Mouse (Mus musculus): ENCODE measurements around the gene Chchd3. TPM values are rescaled to one million over a fixed set of nuclear protein-coding genes. Genes with fewer than 3 reads are reported as not detected.

The Chchd3 gene
- polyA plus RNA-seq, 1 experiment, result 68.9 TPM

DNA sequence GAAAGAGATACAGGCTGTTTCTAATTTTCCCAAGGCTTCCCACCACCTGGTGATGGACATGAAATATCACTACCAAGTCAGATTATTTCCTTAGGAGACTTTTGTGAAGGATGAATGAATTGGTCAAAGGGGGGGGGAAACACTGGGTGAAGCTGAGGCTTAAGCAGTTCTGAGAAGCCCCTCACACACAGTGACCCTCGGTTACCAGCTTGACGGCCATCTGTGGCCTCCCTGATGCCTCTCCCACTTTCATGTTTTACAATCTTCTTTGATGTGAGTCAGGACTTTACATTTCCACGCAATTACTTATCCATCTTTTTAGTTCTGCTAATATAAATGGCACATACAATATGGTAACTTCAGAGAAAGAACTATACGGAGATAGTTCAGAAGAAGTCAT lies 252.3 kb downstream of the Chchd3 start:
- no peak overlapping the region for H3K4me3 ChIP-seq (ENCODE audit: control insufficient read depth, insufficient read depth, low read length)
- TF ChIP-seq POLR2A (IDR thresholded peaks at IDR 0.05; ENCODE audit: control insufficient read depth, extremely low read depth, insufficient read depth, low read length, poor library complexity), result no peak
- no peak for TF ChIP-seq CTCF (IDR thresholded peaks at IDR 0.05; ENCODE audit: borderline replicate concordance, control insufficient read depth, extremely low read depth, insufficient read depth, low read length, poor library complexity)
- no peak overlapping the region for H3K27ac ChIP-seq (ENCODE audit: control insufficient read depth, insufficient read depth, low read length)
- H3K36me3 ChIP-seq (ENCODE audit: control insufficient read depth, insufficient read depth, low read length), result peaks cover 4% of the 10 kb centered on the region; the same call in 1 of the 2 replicates
- DNase-seq, result no peak
- no peaks in the 10 kb centered on the region for H3K27me3 ChIP-seq (ENCODE audit: control insufficient read depth, insufficient read depth, low read length)
- H3K4me1 ChIP-seq (replicated peaks; ENCODE audit: control insufficient read depth, insufficient read depth, low read length), result no peaks in the 10 kb centered on the region
- 97% methylated on average over 4 of the region's 4 CpGs for WGBS

DNA sequence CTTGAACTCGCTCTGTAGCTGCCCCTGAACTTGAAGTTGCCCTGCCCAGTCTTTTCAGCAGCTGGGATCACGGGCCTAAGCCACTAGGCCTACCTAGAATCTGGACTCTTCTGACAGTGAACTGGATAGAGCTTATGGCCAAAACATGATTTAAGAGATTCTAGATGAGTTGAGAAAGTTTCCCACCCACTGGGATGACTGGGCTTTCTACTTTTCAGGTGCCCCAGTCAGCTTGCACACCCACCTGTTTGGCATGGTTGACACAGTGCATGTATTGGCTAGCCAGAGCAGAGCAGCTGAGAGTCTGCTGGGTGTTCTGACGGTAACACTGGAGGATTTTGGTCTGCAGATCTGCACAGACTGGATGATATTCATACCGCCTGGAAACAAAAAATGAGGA lies 256.4 kb downstream of the Chchd3 start:
- H3K4me1 ChIP-seq (replicated peaks; ENCODE audit: control insufficient read depth, insufficient read depth, low read length), result no peaks in the 10 kb centered on the region
- no peak overlapping the region for H3K27ac ChIP-seq (ENCODE audit: control insufficient read depth, insufficient read depth, low read length)
- peaks cover 16% of the 10 kb centered on the region for H3K36me3 ChIP-seq (ENCODE audit: control insufficient read depth, insufficient read depth, low read length)
- no peaks in the 10 kb centered on the region for H3K27me3 ChIP-seq (ENCODE audit: control insufficient read depth, insufficient read depth, low read length)
- TF ChIP-seq CTCF (IDR thresholded peaks at IDR 0.05; ENCODE audit: borderline replicate concordance, control insufficient read depth, extremely low read depth, insufficient read depth, low read length, poor library complexity) (no peak), POLR2A (IDR thresholded peaks at IDR 0.05; ENCODE audit: control insufficient read depth, extremely low read depth, insufficient read depth, low read length, poor library complexity) (no peak)
- no peak for DNase-seq
- 97% methylated on average over 4 of the region's 4 CpGs for WGBS
- H3K4me3 ChIP-seq (ENCODE audit: control insufficient read depth, insufficient read depth, low read length), result no peak overlapping the region

DNA sequence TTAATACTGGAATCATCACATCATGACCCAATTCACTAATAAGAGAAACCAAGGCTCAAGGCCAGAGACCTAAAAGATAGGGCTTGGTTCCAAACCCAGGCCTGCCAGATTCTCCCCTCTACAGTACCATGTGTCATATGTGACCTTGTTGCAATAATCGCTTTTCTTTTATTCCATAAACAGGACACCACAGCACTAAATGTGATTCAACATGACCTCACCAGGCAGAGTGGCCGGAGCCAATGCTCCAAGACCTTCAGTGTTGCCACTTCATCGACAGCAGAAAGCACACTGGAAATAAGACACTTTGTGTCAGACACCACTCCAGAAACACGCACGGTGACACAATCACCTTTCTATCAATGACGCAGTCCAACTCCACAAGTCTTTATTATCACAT lies 258.3 kb downstream of the Chchd3 start:
- peaks cover 16% of the 10 kb centered on the region for H3K36me3 ChIP-seq (ENCODE audit: control insufficient read depth, insufficient read depth, low read length)
- H3K4me1 ChIP-seq (replicated peaks; ENCODE audit: control insufficient read depth, insufficient read depth, low read length), result no peaks in the 10 kb centered on the region
- H3K27ac ChIP-seq (ENCODE audit: control insufficient read depth, insufficient read depth, low read length), result no peak overlapping the region
- no peak for TF ChIP-seq CTCF (IDR thresholded peaks at IDR 0.05; ENCODE audit: borderline replicate concordance, control insufficient read depth, extremely low read depth, insufficient read depth, low read length, poor library complexity)
- TF ChIP-seq POLR2A (IDR thresholded peaks at IDR 0.05; ENCODE audit: control insufficient read depth, extremely low read depth, insufficient read depth, low read length, poor library complexity), result no peak
- no peak for DNase-seq
- H3K27me3 ChIP-seq (ENCODE audit: control insufficient read depth, insufficient read depth, low read length), result no peaks in the 10 kb centered on the region
- no peak overlapping the region for H3K4me3 ChIP-seq (ENCODE audit: control insufficient read depth, insufficient read depth, low read length)
- 95% methylated on average over 6 of the region's 6 CpGs for WGBS

- TF ChIP-seq POLR2A (IDR thresholded peaks at IDR 0.05; ENCODE audit: control insufficient read depth, extremely low read depth, insufficient read depth, low read length, poor library complexity) (no peak), CTCF (IDR thresholded peaks at IDR 0.05; ENCODE audit: borderline replicate concordance, control insufficient read depth, extremely low read depth, insufficient read depth, low read length, poor library complexity) (no peak)
- H3K36me3 ChIP-seq (ENCODE audit: control insufficient read depth, insufficient read depth, low read length), result peaks cover 22% of the 10 kb centered on the region
- DNase-seq, result no peak
- WGBS, result 85% methylated on average over 4 of the region's 4 CpGs
- H3K4me1 ChIP-seq (replicated peaks; ENCODE audit: control insufficient read depth, insufficient read depth, low read length), result no peaks in the 10 kb centered on the region
- no peaks in the 10 kb centered on the region for H3K27me3 ChIP-seq (ENCODE audit: control insufficient read depth, insufficient read depth, low read length)
- H3K4me3 ChIP-seq (ENCODE audit: control insufficient read depth, insufficient read depth, low read length), result no peak overlapping the region
- no peak overlapping the region for H3K27ac ChIP-seq (ENCODE audit: control insufficient read depth, insufficient read depth, low read length)
Observed at GRCm38 (mm10) chr6:32797525-32797924, 262.5 kb downstream of the Chchd3 start.

DNA sequence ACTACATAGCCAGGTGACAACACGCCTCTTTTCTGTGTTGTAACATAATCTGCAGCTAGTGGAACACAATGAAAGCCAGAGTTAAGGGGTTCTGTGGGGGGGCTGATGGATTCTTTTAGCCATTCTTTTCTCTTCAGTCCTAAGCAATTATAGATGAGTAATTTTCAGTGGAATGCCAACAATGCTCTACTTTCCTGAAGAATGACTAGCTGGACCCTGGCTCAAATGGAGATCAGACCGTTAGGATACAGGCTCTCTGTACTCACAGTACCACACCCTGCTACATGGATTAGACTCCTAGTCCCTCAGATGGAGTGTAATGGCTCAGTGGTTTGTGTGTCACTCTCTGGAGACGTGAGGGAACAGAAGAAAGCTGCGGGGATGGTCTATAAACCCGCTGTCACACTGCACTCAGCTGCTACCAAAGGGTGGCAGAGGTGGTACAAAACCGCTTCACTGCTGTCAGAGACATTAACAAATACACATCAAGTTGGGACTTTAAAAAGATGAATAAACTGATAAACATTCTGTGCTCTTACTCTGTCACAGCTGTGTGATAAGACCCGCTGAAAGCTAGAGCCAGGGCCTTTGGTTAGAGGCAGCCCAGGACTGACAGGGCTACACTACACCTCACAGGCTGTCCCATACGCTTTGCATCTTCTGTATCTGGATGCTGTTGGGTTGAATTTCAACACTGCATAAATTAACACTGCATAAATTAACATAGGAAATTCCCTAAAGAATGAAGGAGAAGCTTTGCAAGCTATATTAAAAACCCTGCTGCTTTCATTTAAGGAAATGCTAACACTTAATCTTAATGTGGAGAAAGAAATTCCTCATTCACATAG lies 264.2 kb downstream of the Chchd3 start:
- DNase-seq, result no peak
- peaks cover 23% of the 10 kb centered on the region for H3K36me3 ChIP-seq (ENCODE audit: control insufficient read depth, insufficient read depth, low read length)
- no peak overlapping the region for H3K27ac ChIP-seq (ENCODE audit: control insufficient read depth, insufficient read depth, low read length)
- WGBS, result 86% methylated on average over 8 of the region's 8 CpGs
- H3K4me3 ChIP-seq (ENCODE audit: control insufficient read depth, insufficient read depth, low read length), result no peak overlapping the region
- H3K4me1 ChIP-seq (replicated peaks; ENCODE audit: control insufficient read depth, insufficient read depth, low read length), result no peaks in the 10 kb centered on the region
- TF ChIP-seq CTCF (IDR thresholded peaks at IDR 0.05; ENCODE audit: borderline replicate concordance, control insufficient read depth, extremely low read depth, insufficient read depth, low read length, poor library complexity) (no peak), POLR2A (IDR thresholded peaks at IDR 0.05; ENCODE audit: control insufficient read depth, extremely low read depth, insufficient read depth, low read length, poor library complexity) (no peak)
- H3K27me3 ChIP-seq (ENCODE audit: control insufficient read depth, insufficient read depth, low read length), result no peaks in the 10 kb centered on the region

- Histone ChIP-seq H3K4me1 (replicated peaks; ENCODE audit: control insufficient read depth, insufficient read depth, low read length) (no peaks in the 10 kb centered on the region), H3K27me3 (ENCODE audit: control insufficient read depth, insufficient read depth, low read length) (no peaks in the 10 kb centered on the region), H3K27ac (ENCODE audit: control insufficient read depth, insufficient read depth, low read length) (no peak overlapping the region), H3K36me3 (ENCODE audit: control insufficient read depth, insufficient read depth, low read length) (peaks cover 23% of the 10 kb centered on the region), H3K4me3 (ENCODE audit: control insufficient read depth, insufficient read depth, low read length) (no peak overlapping the region)
- TF ChIP-seq CTCF (IDR thresholded peaks at IDR 0.05; ENCODE audit: borderline replicate concordance, control insufficient read depth, extremely low read depth, insufficient read depth, low read length, poor library complexity), result no peak
- no peak for TF ChIP-seq POLR2A (IDR thresholded peaks at IDR 0.05; ENCODE audit: control insufficient read depth, extremely low read depth, insufficient read depth, low read length, poor library complexity)
- DNase-seq, result no peak
- WGBS, result 100% methylated on average over 1 of the region's 1 CpGs
Observed at GRCm38 (mm10) chr6:32793575-32793974, 266.5 kb downstream of the Chchd3 start.

Data from thymus, adult 2 months (tissue).